Mouse (Mus musculus): ENCODE data around the gene Pop4. TPM values are rescaled to one million over a fixed set of nuclear protein-coding genes. Genes with fewer than 3 reads are reported as not detected.

The Pop4 gene
- polyA plus RNA-seq, 1 experiment from 2014 or later: 119 TPM

DNA sequence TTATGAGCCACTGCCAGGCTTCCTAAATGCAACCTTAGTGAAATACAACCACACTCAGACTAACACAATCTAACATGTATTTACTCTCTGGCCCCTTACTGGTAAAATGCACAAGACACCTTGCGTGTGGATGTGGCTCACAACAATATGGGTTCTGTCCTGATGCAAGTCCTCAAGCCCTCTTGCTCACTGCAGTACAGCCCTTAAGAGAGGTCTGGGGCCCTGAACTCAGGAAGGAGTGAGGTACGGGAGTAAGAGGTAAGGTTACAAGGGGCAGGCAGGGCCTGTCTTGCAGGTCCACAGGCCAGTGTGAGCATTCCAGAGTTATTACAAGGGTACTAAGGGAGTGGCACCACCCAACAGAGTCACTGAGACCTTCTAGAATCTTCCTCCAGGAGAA is 45.0 kb downstream of the Pop4 start:
- H3K4me2 ChIP-seq: no peak overlapping the region; the same call in 1 of the 2 replicates
- H3K36me3 ChIP-seq (ENCODE audit: control insufficient read depth, insufficient read depth, low read length): no peaks in the 10 kb centered on the region
- H3K9me3 ChIP-seq (ENCODE audit: control insufficient read depth, low read length): no peaks in the 10 kb centered on the region
- H3K9ac ChIP-seq (ENCODE audit: low read length): no peak overlapping the region
- DNase-seq (ENCODE audit: low spot score, missing footprints) (no peak), ATAC-seq (ENCODE audit: low FRiP score) (no peak)
- no peak overlapping the region for H3K27ac ChIP-seq (ENCODE audit: low read depth, low read length)
- WGBS: 81% methylated on average over 2 of the region's 2 CpGs
- peaks cover 4% of the 10 kb centered on the region for H3K27me3 ChIP-seq (ENCODE audit: control insufficient read depth, insufficient read depth, low read length)
- no peak overlapping the region for H3K4me3 ChIP-seq (ENCODE audit: low read depth, low read length)
- H3K4me1 ChIP-seq (ENCODE audit: control insufficient read depth, insufficient read depth, low read length): no peaks in the 10 kb centered on the region; the same call in 1 of the 2 replicates

DNA sequence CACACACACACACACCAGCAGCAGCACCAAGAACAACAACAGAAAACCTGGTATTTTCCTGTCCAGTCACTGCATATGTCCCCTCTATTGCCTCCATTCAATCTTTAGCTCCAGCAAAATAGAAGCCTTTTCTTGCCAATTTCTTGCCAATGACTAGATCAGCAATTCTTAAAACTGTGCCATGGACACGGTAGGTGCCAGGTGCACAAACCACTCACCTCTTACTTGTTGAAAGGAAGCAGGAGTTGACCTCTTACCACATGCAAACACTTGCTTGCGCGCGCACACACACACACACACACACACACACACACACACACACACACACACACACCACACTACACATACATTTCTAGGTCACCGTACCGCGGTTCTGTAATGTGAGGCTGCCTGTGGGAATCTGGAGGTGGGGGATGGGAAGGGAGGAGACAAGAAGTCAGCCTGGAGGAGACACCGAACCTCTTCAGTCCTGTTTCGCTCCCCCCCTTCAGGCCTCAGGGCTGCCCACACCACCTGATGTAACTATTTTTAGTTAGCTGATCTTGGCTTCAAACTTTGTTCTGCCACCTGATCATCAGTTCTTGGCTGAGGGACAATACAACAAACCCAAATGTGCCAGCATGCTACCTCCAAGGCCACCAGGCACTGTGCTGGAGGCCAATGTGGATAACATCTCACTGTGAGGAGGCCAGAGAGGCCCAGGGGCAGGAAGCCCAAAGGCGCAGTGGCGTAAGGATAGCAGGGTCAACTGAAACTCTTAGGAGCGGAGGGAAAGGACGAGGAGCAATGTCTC is 46.5 kb downstream of the Pop4 start:
- H3K4me1 ChIP-seq (ENCODE audit: control insufficient read depth, insufficient read depth, low read length): no peaks in the 10 kb centered on the region; the same call in 1 of the 2 replicates
- 87% methylated on average over 13 of the region's 13 CpGs for WGBS
- H3K4me3 ChIP-seq (ENCODE audit: low read depth, low read length): no peak overlapping the region
- H3K27me3 ChIP-seq (ENCODE audit: control insufficient read depth, insufficient read depth, low read length): no peaks in the 10 kb centered on the region
- H3K4me2 ChIP-seq: no peak overlapping the region
- DNase-seq (ENCODE audit: low spot score, missing footprints): no peak
- no peaks in the 10 kb centered on the region for H3K9me3 ChIP-seq (ENCODE audit: control insufficient read depth, low read length)
- no peak for ATAC-seq (ENCODE audit: low FRiP score)
- H3K27ac ChIP-seq (ENCODE audit: low read depth, low read length): no peak overlapping the region
- H3K9ac ChIP-seq (ENCODE audit: low read length): no peak overlapping the region
- no peaks in the 10 kb centered on the region for H3K36me3 ChIP-seq (ENCODE audit: control insufficient read depth, insufficient read depth, low read length)

- DNase-seq (ENCODE audit: low spot score, missing footprints) (no peak), ATAC-seq (ENCODE audit: low FRiP score) (no peak)
- H3K4me2 ChIP-seq: no peak overlapping the region
- no peak overlapping the region for H3K27ac ChIP-seq (ENCODE audit: low read depth, low read length)
- no peaks in the 10 kb centered on the region for H3K9me3 ChIP-seq (ENCODE audit: control insufficient read depth, low read length)
- H3K4me3 ChIP-seq (ENCODE audit: low read depth, low read length): no peak overlapping the region
- no peak overlapping the region for H3K9ac ChIP-seq (ENCODE audit: low read length)
- no peaks in the 10 kb centered on the region for H3K27me3 ChIP-seq (ENCODE audit: control insufficient read depth, insufficient read depth, low read length)
- no peaks in the 10 kb centered on the region for H3K36me3 ChIP-seq (ENCODE audit: control insufficient read depth, insufficient read depth, low read length)
- no peaks in the 10 kb centered on the region for H3K4me1 ChIP-seq (ENCODE audit: control insufficient read depth, insufficient read depth, low read length)
- 93% methylated on average over 7 of the region's 7 CpGs for WGBS
These were observed 50.4 kb downstream of the Pop4 start for GRCm38 (mm10) chr7:38220866-38221265.

DNA sequence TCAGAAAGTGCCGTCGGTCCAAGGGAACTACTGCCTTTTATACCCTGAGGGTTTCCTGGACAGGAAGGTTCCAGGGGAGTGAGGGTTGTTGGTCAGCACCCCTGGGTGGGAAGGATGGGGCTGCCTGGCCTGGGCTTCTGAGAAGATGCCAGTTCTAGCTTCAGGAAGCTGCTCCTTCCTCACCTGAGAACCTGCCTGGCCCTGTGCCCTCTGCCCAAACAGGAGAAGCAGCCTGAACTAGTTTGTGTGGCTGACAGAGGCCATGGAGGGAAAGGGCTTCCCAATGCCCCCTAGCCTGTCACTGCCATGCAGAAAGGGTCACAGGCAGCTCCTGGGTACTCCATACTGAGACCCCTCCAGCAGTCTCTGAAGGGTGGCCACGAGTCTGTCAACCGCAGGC is 51.7 kb downstream of the Pop4 start:
- no peak overlapping the region for H3K9ac ChIP-seq (ENCODE audit: low read length)
- no peaks in the 10 kb centered on the region for H3K36me3 ChIP-seq (ENCODE audit: control insufficient read depth, insufficient read depth, low read length)
- no peak overlapping the region for H3K27ac ChIP-seq (ENCODE audit: low read depth, low read length)
- DNase-seq (ENCODE audit: low spot score, missing footprints) (no peak), ATAC-seq (ENCODE audit: low FRiP score) (no peak)
- no peaks in the 10 kb centered on the region for H3K27me3 ChIP-seq (ENCODE audit: control insufficient read depth, insufficient read depth, low read length)
- H3K4me2 ChIP-seq: no peak overlapping the region
- H3K4me1 ChIP-seq (ENCODE audit: control insufficient read depth, insufficient read depth, low read length): no peaks in the 10 kb centered on the region
- no peak overlapping the region for H3K4me3 ChIP-seq (ENCODE audit: low read depth, low read length)
- no peaks in the 10 kb centered on the region for H3K9me3 ChIP-seq (ENCODE audit: control insufficient read depth, low read length)
- WGBS: 93% methylated on average over 4 of the region's 4 CpGs

DNA sequence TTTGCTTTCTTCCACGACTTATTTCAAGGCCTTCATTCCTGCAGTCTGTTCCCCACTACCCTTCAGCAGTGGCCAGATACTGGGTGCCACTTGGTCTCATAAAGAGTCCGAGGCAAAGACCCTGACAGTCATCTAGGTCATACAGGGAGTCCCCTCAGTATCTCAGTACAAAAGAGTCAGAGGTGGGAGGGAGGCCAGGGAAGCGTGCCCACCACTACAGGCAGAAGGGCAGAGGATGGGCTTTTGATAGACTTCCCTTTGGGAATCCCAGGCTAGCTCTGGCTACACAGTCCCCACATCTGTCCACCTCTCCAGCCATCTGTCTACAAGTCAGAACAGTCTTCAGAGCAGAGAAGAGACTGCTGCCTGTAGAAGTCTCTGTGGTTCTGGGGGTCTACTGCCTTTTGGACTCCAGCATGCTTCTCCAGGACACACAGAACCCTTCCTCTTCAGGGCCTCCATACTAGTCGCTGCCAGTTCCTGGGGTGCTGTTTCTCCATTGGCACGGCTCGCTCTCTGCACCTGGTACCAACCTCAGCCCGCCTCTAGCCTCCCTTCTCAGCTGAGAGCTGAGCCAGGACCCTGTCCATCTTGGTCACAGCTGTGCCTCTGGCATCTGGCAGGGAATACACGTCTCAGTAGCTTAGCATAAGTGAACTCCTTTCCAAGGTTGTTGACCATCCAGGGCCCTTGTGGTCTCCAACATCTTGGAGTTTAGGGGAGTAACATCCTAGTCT is 52.4 kb downstream of the Pop4 start:
- Histone ChIP-seq H3K27me3 (ENCODE audit: control insufficient read depth, insufficient read depth, low read length) (no peaks in the 10 kb centered on the region), H3K4me2 (no peak overlapping the region), H3K36me3 (ENCODE audit: control insufficient read depth, insufficient read depth, low read length) (no peaks in the 10 kb centered on the region), H3K9ac (ENCODE audit: low read length) (no peak overlapping the region), H3K9me3 (ENCODE audit: control insufficient read depth, low read length) (no peaks in the 10 kb centered on the region), H3K4me1 (ENCODE audit: control insufficient read depth, insufficient read depth, low read length) (no peaks in the 10 kb centered on the region), H3K27ac (ENCODE audit: low read depth, low read length) (no peak overlapping the region), H3K4me3 (ENCODE audit: low read depth, low read length) (no peak overlapping the region)
- WGBS: 79% methylated on average over 8 of the region's 8 CpGs
- ATAC-seq (ENCODE audit: low FRiP score) (no peak), DNase-seq (ENCODE audit: low spot score, missing footprints) (no peak)

GRCm38 (mm10) chr7:38217417-38218171 is 53.6 kb downstream of the Pop4 start:
- Histone ChIP-seq H3K36me3 (ENCODE audit: control insufficient read depth, insufficient read depth, low read length) (no peaks in the 10 kb centered on the region), H3K4me3 (ENCODE audit: low read depth, low read length) (no peak overlapping the region), H3K4me2 (no peak overlapping the region), H3K9me3 (ENCODE audit: control insufficient read depth, low read length) (no peaks in the 10 kb centered on the region), H3K27ac (ENCODE audit: low read depth, low read length) (no peak overlapping the region), H3K27me3 (ENCODE audit: control insufficient read depth, insufficient read depth, low read length) (no peaks in the 10 kb centered on the region), H3K4me1 (ENCODE audit: control insufficient read depth, insufficient read depth, low read length) (no peaks in the 10 kb centered on the region), H3K9ac (ENCODE audit: low read length) (no peak overlapping the region)
- DNase-seq (ENCODE audit: low spot score, missing footprints): no peak
- ATAC-seq (ENCODE audit: low FRiP score): no peak
- 68% methylated on average over 5 of the region's 5 CpGs for WGBS

DNA sequence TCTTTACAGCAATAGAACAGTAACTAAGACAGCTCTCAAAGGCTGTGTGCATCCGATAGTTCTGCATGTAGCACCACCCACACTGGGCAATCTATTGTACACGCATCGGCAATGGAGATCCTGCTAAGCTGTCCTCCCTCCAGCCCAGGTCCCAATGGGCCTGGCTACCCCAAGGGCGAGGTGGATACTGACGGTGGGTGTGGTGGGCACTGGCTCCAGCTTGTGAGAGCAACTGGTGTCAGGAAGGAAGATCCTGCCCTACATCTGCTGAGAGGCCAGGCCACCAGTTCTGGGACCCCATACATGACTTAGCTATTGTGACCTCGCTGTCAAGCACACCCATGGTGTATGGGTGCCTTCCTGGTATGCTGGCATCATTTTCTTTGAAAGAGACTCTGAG is 55.5 kb downstream of the Pop4 start:
- Histone ChIP-seq H3K9me3 (ENCODE audit: control insufficient read depth, low read length) (no peaks in the 10 kb centered on the region), H3K36me3 (ENCODE audit: control insufficient read depth, insufficient read depth, low read length) (no peaks in the 10 kb centered on the region), H3K27me3 (ENCODE audit: control insufficient read depth, insufficient read depth, low read length) (no peaks in the 10 kb centered on the region), H3K9ac (ENCODE audit: low read length) (no peak overlapping the region), H3K4me1 (ENCODE audit: control insufficient read depth, insufficient read depth, low read length) (no peaks in the 10 kb centered on the region), H3K27ac (ENCODE audit: low read depth, low read length) (no peak overlapping the region), H3K4me2 (no peak overlapping the region), H3K4me3 (ENCODE audit: low read depth, low read length) (no peak overlapping the region)
- DNase-seq (ENCODE audit: low spot score, missing footprints) (no peak), ATAC-seq (ENCODE audit: low FRiP score) (no peak)
- 83% methylated on average over 6 of the region's 6 CpGs for WGBS

GRCm38 (mm10) chr7:38215281-38215680 is 55.9 kb downstream of the Pop4 start:
- no peak overlapping the region for H3K4me2 ChIP-seq
- 85% methylated on average over 7 of the region's 7 CpGs for WGBS
- H3K9ac ChIP-seq (ENCODE audit: low read length): no peak overlapping the region
- no peaks in the 10 kb centered on the region for H3K4me1 ChIP-seq (ENCODE audit: control insufficient read depth, insufficient read depth, low read length)
- H3K27ac ChIP-seq (ENCODE audit: low read depth, low read length): no peak overlapping the region
- ATAC-seq (ENCODE audit: low FRiP score) (no peak), DNase-seq (ENCODE audit: low spot score, missing footprints) (no peak)
- H3K4me3 ChIP-seq (ENCODE audit: low read depth, low read length): no peak overlapping the region
- no peaks in the 10 kb centered on the region for H3K9me3 ChIP-seq (ENCODE audit: control insufficient read depth, low read length)
- no peaks in the 10 kb centered on the region for H3K36me3 ChIP-seq (ENCODE audit: control insufficient read depth, insufficient read depth, low read length)
- H3K27me3 ChIP-seq (ENCODE audit: control insufficient read depth, insufficient read depth, low read length): no peaks in the 10 kb centered on the region
